Mouse (Mus musculus): ENCODE measurements around the gene Psma1. TPM values are rescaled to one million over a fixed set of nuclear protein-coding genes. Genes with fewer than 3 reads are reported as not detected.

The Psma1 gene
- polyA plus RNA-seq (2015; fragmentation: Nextera tagmentation; extraction: Ambion mirVana) = 369 and 381 TPM in 2 replicates

GRCm38 (mm10) chr7:114276005-114276752 is at the start of gene Psma1:
Gene Psma1, minus strand, starts transcription at chr7:114276118.
- H3K4me2 ChIP-seq (replicated peaks) = peak within 1 kb of the TSS; percentile 65
- peak; percentile 95 for ATAC-seq
- peaks cover 5% of the 10 kb centered on the region; the same call in 1 of the 2 replicates for H3K4me1 ChIP-seq (replicated peaks)
- no peaks in the 10 kb centered on the region for H3K27me3 ChIP-seq (replicated peaks)
- H3K4me3 ChIP-seq (replicated peaks) = peak within 1 kb of the TSS; percentile 64
- no peaks in the 10 kb centered on the region for H3K9me3 ChIP-seq
- H3K36me3 ChIP-seq = peaks cover 4% of the 10 kb centered on the region; the same call in 1 of the 2 replicates
- under 1% methylated on average over 39 of the region's 39 CpGs for WGBS
- H3K27ac ChIP-seq = peak within 1 kb of the TSS; percentile 42; the same call in 1 of the 2 replicates
- peak within 1 kb of the TSS; percentile 71 for H3K9ac ChIP-seq

GRCm38 (mm10) chr7:114323527-114323926 is 47.6 kb upstream of the Psma1 start:
- no peak overlapping the region for H3K4me2 ChIP-seq (replicated peaks)
- 0 out of 2 replicates have a peak, but pooled peaks cover 4% of the 10 kb centered on the region for H3K4me1 ChIP-seq (replicated peaks)
- H3K9ac ChIP-seq = no peak overlapping the region
- peak; percentile 32 for ATAC-seq
- 62% methylated on average over 1 of the region's 1 CpGs for WGBS
- H3K36me3 ChIP-seq = no peaks in the 10 kb centered on the region
- H3K9me3 ChIP-seq = no peaks in the 10 kb centered on the region
- H3K4me3 ChIP-seq (replicated peaks) = no peak overlapping the region
- no peak overlapping the region for H3K27ac ChIP-seq
- H3K27me3 ChIP-seq (replicated peaks) = no peaks in the 10 kb centered on the region

- Histone ChIP-seq H3K4me1 (replicated peaks) (0 out of 2 replicates have a peak, but pooled peaks cover 4% of the 10 kb centered on the region), H3K27ac (no peak overlapping the region), H3K9me3 (no peaks in the 10 kb centered on the region), H3K36me3 (no peaks in the 10 kb centered on the region), H3K27me3 (replicated peaks) (no peaks in the 10 kb centered on the region), H3K9ac (no peak overlapping the region), H3K4me3 (replicated peaks) (no peak overlapping the region), H3K4me2 (replicated peaks) (no peak overlapping the region)
- ATAC-seq = peak; percentile 98
- 50% methylated on average over 9 of the region's 9 CpGs for WGBS
These were observed 46.9 kb upstream of the Psma1 start for GRCm38 (mm10) chr7:114322531-114323441.

GRCm38 (mm10) chr7:114321694-114322372 is 45.9 kb upstream of the Psma1 start:
- no peak overlapping the region for H3K4me3 ChIP-seq (replicated peaks)
- ATAC-seq = no peak
- H3K9me3 ChIP-seq = no peaks in the 10 kb centered on the region
- H3K27ac ChIP-seq = no peak overlapping the region
- WGBS = 54% methylated on average over 5 of the region's 5 CpGs
- no peaks in the 10 kb centered on the region for H3K27me3 ChIP-seq (replicated peaks)
- no peak overlapping the region for H3K9ac ChIP-seq
- H3K4me1 ChIP-seq (replicated peaks) = 0 out of 2 replicates have a peak, but pooled peaks cover 4% of the 10 kb centered on the region
- H3K4me2 ChIP-seq (replicated peaks) = no peak overlapping the region
- H3K36me3 ChIP-seq = no peaks in the 10 kb centered on the region

- H3K9ac ChIP-seq = no peak overlapping the region
- no peak overlapping the region for H3K4me3 ChIP-seq (replicated peaks)
- no peaks in the 10 kb centered on the region for H3K36me3 ChIP-seq
- H3K27me3 ChIP-seq (replicated peaks) = no peaks in the 10 kb centered on the region
- no peak overlapping the region for H3K27ac ChIP-seq
- H3K4me1 ChIP-seq (replicated peaks) = 0 out of 2 replicates have a peak, but pooled peaks cover 4% of the 10 kb centered on the region
- no peak for ATAC-seq
- 81% methylated on average over 4 of the region's 4 CpGs for WGBS
- H3K4me2 ChIP-seq (replicated peaks) = no peak overlapping the region
- no peaks in the 10 kb centered on the region for H3K9me3 ChIP-seq
These were observed 42.0 kb upstream of the Psma1 start for GRCm38 (mm10) chr7:114317896-114318295.

- H3K4me2 ChIP-seq (replicated peaks) = no peak overlapping the region
These were observed 41.5 kb upstream of the Psma1 start for GRCm38 (mm10) chr7:114317389-114317792.

GRCm38 (mm10) chr7:114316361-114316871 is 40.5 kb upstream of the Psma1 start:
- Histone ChIP-seq H3K36me3 (no peaks in the 10 kb centered on the region), H3K4me2 (replicated peaks) (no peak overlapping the region), H3K9ac (no peak overlapping the region), H3K27ac (no peak overlapping the region), H3K4me3 (replicated peaks) (no peak overlapping the region), H3K4me1 (replicated peaks) (no peaks in the 10 kb centered on the region), H3K9me3 (no peaks in the 10 kb centered on the region), H3K27me3 (replicated peaks) (no peaks in the 10 kb centered on the region)
- WGBS = 79% methylated on average over 5 of the region's 5 CpGs
- ATAC-seq = no peak

More at GRCm38 (mm10) chr7:114317389-114317792, 41.5 kb upstream of the Psma1 start:
- Histone ChIP-seq H3K9ac (no peak overlapping the region), H3K36me3 (no peaks in the 10 kb centered on the region), H3K9me3 (no peaks in the 10 kb centered on the region), H3K27me3 (replicated peaks) (no peaks in the 10 kb centered on the region), H3K4me3 (replicated peaks) (no peak overlapping the region), H3K4me1 (replicated peaks) (0 out of 2 replicates have a peak, but pooled peaks cover 4% of the 10 kb centered on the region), H3K27ac (peak overlapping the region; percentile 3; the same call in 1 of the 2 replicates)
- peak; percentile 31; the same call in 1 of the 2 replicates for ATAC-seq
- 37% methylated on average over 5 of the region's 5 CpGs for WGBS

GRCm38 (mm10) chr7:114311209-114311608 is 35.3 kb upstream of the Psma1 start:
- Histone ChIP-seq H3K9ac (no peak overlapping the region), H3K9me3 (no peaks in the 10 kb centered on the region), H3K4me1 (replicated peaks) (no peaks in the 10 kb centered on the region), H3K27ac (no peak overlapping the region), H3K36me3 (no peaks in the 10 kb centered on the region), H3K4me3 (replicated peaks) (no peak overlapping the region), H3K27me3 (replicated peaks) (no peaks in the 10 kb centered on the region), H3K4me2 (replicated peaks) (no peak overlapping the region)
- WGBS = 44% methylated on average over 5 of the region's 5 CpGs
- no peak for ATAC-seq

GRCm38 (mm10) chr7:114309020-114309419 is 33.1 kb upstream of the Psma1 start:
- no peaks in the 10 kb centered on the region for H3K4me1 ChIP-seq (replicated peaks)
- WGBS = 51% methylated on average over 4 of the region's 4 CpGs
- H3K9me3 ChIP-seq = no peaks in the 10 kb centered on the region
- H3K36me3 ChIP-seq = no peaks in the 10 kb centered on the region
- H3K4me3 ChIP-seq (replicated peaks) = no peak overlapping the region
- no peak for ATAC-seq
- H3K27ac ChIP-seq = no peak overlapping the region
- H3K9ac ChIP-seq = no peak overlapping the region
- H3K4me2 ChIP-seq (replicated peaks) = no peak overlapping the region
- H3K27me3 ChIP-seq (replicated peaks) = no peaks in the 10 kb centered on the region

GRCm38 (mm10) chr7:114301293-114301782 is 25.4 kb upstream of the Psma1 start:
- Histone ChIP-seq H3K27me3 (replicated peaks) (no peaks in the 10 kb centered on the region), H3K36me3 (no peaks in the 10 kb centered on the region), H3K4me3 (replicated peaks) (no peak overlapping the region), H3K9ac (no peak overlapping the region), H3K4me1 (replicated peaks) (no peaks in the 10 kb centered on the region), H3K27ac (no peak overlapping the region), H3K9me3 (no peaks in the 10 kb centered on the region), H3K4me2 (replicated peaks) (no peak overlapping the region)
- no peak for ATAC-seq
- 42% methylated on average over 4 of the region's 4 CpGs for whole genome bisulfite sequencing

GRCm38 (mm10) chr7:114300782-114301181 is 24.9 kb upstream of the Psma1 start:
- no peak overlapping the region for H3K4me3 ChIP-seq (replicated peaks)
- H3K27me3 ChIP-seq (replicated peaks) = no peaks in the 10 kb centered on the region
- H3K9me3 ChIP-seq = no peaks in the 10 kb centered on the region
- no peak overlapping the region for H3K9ac ChIP-seq
- H3K4me2 ChIP-seq (replicated peaks) = no peak overlapping the region
- no peaks in the 10 kb centered on the region for H3K4me1 ChIP-seq (replicated peaks)
- ATAC-seq = no peak
- 94% methylated on average over 2 of the region's 2 CpGs for WGBS
- H3K27ac ChIP-seq = no peak overlapping the region
- no peaks in the 10 kb centered on the region for H3K36me3 ChIP-seq
